Mouse (Mus musculus) bone marrow macrophage, adult 2 months (primary cell): ENCODE results near the gene Macrod2.

ENCODE experiments used
- CTCF ChIP-seq: IDR thresholded peaks from 2 replicates; pipeline ENCODE4 v1.5.1; 2012; ENCODE audit warnings: low read depth, mild to moderate bottlenecking, low read length, moderate library complexity
- POLR2A ChIP-seq: IDR thresholded peaks from 2 replicates; pipeline ENCODE4 v1.6.1; 2012; ENCODE audit warnings: mild to moderate bottlenecking, low read depth, low read length, borderline replicate concordance

DNA sequence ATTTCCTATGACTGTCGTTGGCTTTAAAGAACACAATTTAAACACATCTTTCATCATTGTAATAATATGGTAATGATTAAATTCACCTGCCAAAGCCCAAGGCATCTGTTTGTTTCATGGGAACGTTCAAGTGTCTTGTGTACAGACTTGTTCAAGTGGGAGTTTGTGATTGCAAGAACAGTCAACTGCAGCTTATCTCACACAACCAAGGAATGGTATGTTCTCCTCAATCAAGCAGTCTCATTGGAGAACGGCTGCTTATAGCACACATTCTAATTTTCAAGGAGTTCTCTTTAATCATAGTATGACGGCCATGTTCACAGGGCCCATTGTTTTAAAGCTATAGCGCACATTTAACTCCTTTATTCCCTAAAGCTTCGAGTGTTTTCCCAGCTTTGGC is 904.1 kb downstream of the Macrod2 start:
- TF ChIP-seq POLR2A (no peak), CTCF (no peak)
